ENCODE assay signal across 8 mouse cellular contexts in genomic region chr6:24527155-24528063, GRCm38 (mm10). TPM values are rescaled to one million over a fixed set of nuclear protein-coding genes. Genes with fewer than 3 reads are reported as not detected.
A peak's percentile ranks its signal among the peaks of the same experiment; 100 is the strongest.
DNase-seq lines count a peak whose midpoint lies in the region; ATAC-seq lines count a peak whose summit lies in the region.

TSS of gene Ndufa5 (minus strand) at chr6:24528013.

- no peaks in the 10 kb centered on the region for H3K4me1 ChIP-seq in hindbrain, embryonic 11.5 days (replicated peaks; ENCODE audit: control insufficient read depth, insufficient read depth, low read length)

- peak within 1 kb of the TSS; percentile 51 for H3K4me2 ChIP-seq in hindbrain, embryonic 11.5 days (replicated peaks; ENCODE audit: low read depth, low read length)

- H3K27ac ChIP-seq in hindbrain, embryonic 11.5 days (ENCODE audit: low read depth, low read length), result no peak within 1 kb of the TSS

- H3K9ac ChIP-seq in hindbrain, embryonic 11.5 days (ENCODE audit: low read depth, low read length), result peak within 1 kb of the TSS; percentile 58

- DNase-seq in Muller cell, postnatal 12 days (ENCODE audit: inconsistent ontology term), result peak; percentile 95
- DNase-seq in cerebellum, adult 9-11 months, result peak; percentile 97
- peak; percentile 86 to 95 for DNase-seq in frontal cortex, adult 2 months (ENCODE audit: extremely low spot score in 1 of 2, low spot score in 1 of 2)
- peak; percentile 97 for DNase-seq in hindbrain, embryonic 11.5 days (ENCODE audit: low spot score)
- DNase-seq in layer of hippocampus, postnatal 10 days (ENCODE audit: low spot score in 2 of 2), result peak; percentile 79 to 88
- DNase-seq in lung, postnatal 10 days, result peak; percentile 95
- peak; percentile 87 for DNase-seq in ovary, postnatal 36 days (ENCODE audit: low spot score)
- peak; percentile 91 for DNase-seq in thymus, postnatal 25 days

- H3K4me3 ChIP-seq in hindbrain, embryonic 11.5 days (ENCODE audit: low read depth, low read length), result peak within 1 kb of the TSS; percentile 66

- ATAC-seq in hindbrain, embryonic 11.5 days (ENCODE audit: low FRiP score), result peak; percentile 98

- no peaks in the 10 kb centered on the region for H3K27me3 ChIP-seq in hindbrain, embryonic 11.5 days (ENCODE audit: control insufficient read depth, insufficient read depth, low read length)

- no peaks in the 10 kb centered on the region for H3K9me3 ChIP-seq in hindbrain, embryonic 11.5 days (ENCODE audit: control insufficient read depth, low read length)

- WGBS in hindbrain, embryonic 11.5 days, result under 1% methylated on average over 53 of the region's 53 CpGs

- H3K36me3 ChIP-seq in hindbrain, embryonic 11.5 days (ENCODE audit: control insufficient read depth, insufficient read depth, low read length), result no peaks in the 10 kb centered on the region

RNA-seq across cellular contexts. Expression of gene Ndufa5, which starts in this region (rescaled TPM):
- polyA plus RNA-seq in frontal cortex, adult 2 months (2012; rRNA removed), result 88.3 and 115 TPM in 2 replicates
- polyA plus RNA-seq in hindbrain, embryonic 11.5 days (2014; fragmentation: Nextera tagmentation; extraction: Ambion mirVana), result 255 and 274 TPM in 2 replicates
- 100 to 1,000 TPM; 311 to 320 TPM for total RNA-seq in layer of hippocampus, postnatal 10 days (2021)
